Mouse (Mus musculus) liver, postnatal 0 days (tissue): ENCODE results near the gene Skint6. TPM values are rescaled to one million over a fixed set of nuclear protein-coding genes. Genes with fewer than 3 reads are reported as not detected.
"Not testable (repeated sequence)": the region's sequence is repeated elsewhere in the genome, so short reads cannot be mapped to it uniquely, and the experiment has no call there.

Experiments used
- ATAC-seq: fragments of 200-750 bp; cut with Nextera tagmentation; 2 replicates; pipeline ENCODE4 v1.8.0; 2017; ENCODE audit warnings: mild to moderate bottlenecking, moderate library complexity
- DNase-seq: peaks from one replicate; pipeline ENCODE4 v3.0.0-alpha.2; 2016
- H3K27ac ChIP-seq: fragments of 300-500 bp; sonication (generic); 2 replicates; pipeline ENCODE4 v1.5.1; 2014; ENCODE audit warnings: antibody characterized with exemption, moderate library complexity, mild to moderate bottlenecking, low read depth
- H3K27me3 ChIP-seq: fragments of 300-500 bp; sonication (generic); 2 replicates; pipeline ENCODE4 v1.6.1; 2014; ENCODE audit warnings: low read length, control low read depth, mixed read lengths; ENCODE audit not compliant: insufficient read depth
- H3K36me3 ChIP-seq: fragments of 300-500 bp; sonication (generic); replicated peaks from 2 replicates; pipeline ENCODE4 v1.6.1; 2014; ENCODE audit warnings: mild to moderate bottlenecking, control low read depth, low read length, moderate library complexity, mixed read lengths; ENCODE audit not compliant: insufficient read depth
- H3K4me1 ChIP-seq: fragments of 300-500 bp; sonication (generic); 2 replicates; pipeline ENCODE4 v1.6.1; 2014; ENCODE audit warnings: antibody characterized with exemption, mild to moderate bottlenecking, control low read depth; ENCODE audit not compliant: insufficient read depth
- H3K4me2 ChIP-seq: fragments of 300-500 bp; sonication (generic); 2 replicates; pipeline ENCODE4 v1.6.1; 2014; ENCODE audit warnings: low read depth, mild to moderate bottlenecking, low read length, moderate library complexity, mixed read lengths
- H3K4me3 ChIP-seq: fragments of 300-500 bp; sonication (generic); 2 replicates; pipeline ENCODE4 v1.5.1; 2014; ENCODE audit warnings: low read depth, low read length
- H3K9ac ChIP-seq: fragments of 300-500 bp; sonication (generic); replicated peaks from 2 replicates; pipeline ENCODE4 v1.6.1; 2014; ENCODE audit warnings: mild to moderate bottlenecking, moderate library complexity
- H3K9me3 ChIP-seq: fragments of 300-500 bp; sonication (generic); 2 replicates; pipeline ENCODE4 v1.6.1; 2016; ENCODE audit warnings: mild to moderate bottlenecking, control low read depth, low read length, mixed read lengths
- CTCF ChIP-seq: sonication (generic); IDR thresholded peaks from 2 replicates; pipeline ENCODE4 v1.5.1; 2016; ENCODE audit warnings: antibody characterized with exemption, low read depth
- EP300 ChIP-seq: IDR thresholded peaks from 2 replicates; pipeline ENCODE4 v1.6.1; 2016; ENCODE audit warnings: antibody characterized with exemption, low read depth, mild to moderate bottlenecking
- WGBS: fragments of 180-500 bp; shearing (Covaris S2); extraction: QIAGEN DNeasy Blood & Tissue Kit; methylation state at CpG from one replicate; pipeline ENCODE4 v1.1.7; 2014; ENCODE audit not compliant: insufficient replicate concordance; 5-methylcytosine and 5-hydroxymethylcytosine counted together
- polyA plus RNA-seq: library from polyadenylated mRNA; unstranded; fragments of >200 nt; fragmentation: Nextera tagmentation; extraction: Ambion mirVana; gene quantifications from 2 replicates; pipeline ENCODE4 v1.2.1, GENCODE M21; 2015

Gene Skint6
- polyA plus RNA-seq = not detected in 2 replicates

DNA sequence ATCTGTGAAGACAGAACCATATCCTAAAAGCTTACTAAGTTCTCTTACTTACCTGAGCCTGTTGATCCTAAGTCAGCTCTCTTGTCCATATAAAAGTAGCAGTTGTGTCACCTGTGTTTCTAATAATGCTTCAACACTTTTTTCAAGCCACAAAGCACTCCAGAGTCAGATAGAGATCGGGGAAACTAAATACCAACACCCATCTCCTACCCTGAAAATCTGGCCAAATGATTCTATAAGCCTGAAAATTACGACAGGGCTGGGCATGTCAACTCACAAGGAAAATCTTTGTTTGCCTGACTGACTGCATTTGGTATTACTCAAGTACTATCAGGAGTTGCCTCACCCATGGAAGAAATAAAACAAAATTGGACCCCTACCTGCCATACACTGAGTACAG, at the start of gene Skint6:
TSS of gene Skint6 (minus strand) at position 101 of the 400 bp plus-strand sequence.
- ATAC-seq = no peak
- Histone ChIP-seq H3K9me3 (no peaks in the 10 kb centered on the region), H3K4me1 (no peaks in the 10 kb centered on the region), H3K27ac (no peak within 1 kb of the TSS), H3K36me3 (no peaks in the 10 kb centered on the region), H3K9ac (no peak within 1 kb of the TSS), H3K4me2 (no peak within 1 kb of the TSS), H3K27me3 (no peaks in the 10 kb centered on the region), H3K4me3 (no peak within 1 kb of the TSS)
- TF ChIP-seq EP300 = no peak
- no peak for TF ChIP-seq CTCF
- no peak for DNase-seq
- 52% methylated on average over 2 of the region's 2 CpGs for WGBS

GRCm38 (mm10) chr4:113320911-113321310, 34.1 kb upstream of the Skint6 start:
- WGBS = 74% methylated on average over 1 of the region's 1 CpGs
- no peak overlapping the region for H3K27ac ChIP-seq
- no peak overlapping the region for H3K9ac ChIP-seq
- TF ChIP-seq CTCF (no peak), EP300 (no peak)
- no peaks in the 10 kb centered on the region for H3K9me3 ChIP-seq
- ATAC-seq (no peak), DNase-seq (no peak)
- no peaks in the 10 kb centered on the region for H3K4me1 ChIP-seq
- H3K4me2 ChIP-seq = no peak overlapping the region
- no peaks in the 10 kb centered on the region for H3K36me3 ChIP-seq
- H3K27me3 ChIP-seq = no peaks in the 10 kb centered on the region
- no peak overlapping the region for H3K4me3 ChIP-seq

DNA sequence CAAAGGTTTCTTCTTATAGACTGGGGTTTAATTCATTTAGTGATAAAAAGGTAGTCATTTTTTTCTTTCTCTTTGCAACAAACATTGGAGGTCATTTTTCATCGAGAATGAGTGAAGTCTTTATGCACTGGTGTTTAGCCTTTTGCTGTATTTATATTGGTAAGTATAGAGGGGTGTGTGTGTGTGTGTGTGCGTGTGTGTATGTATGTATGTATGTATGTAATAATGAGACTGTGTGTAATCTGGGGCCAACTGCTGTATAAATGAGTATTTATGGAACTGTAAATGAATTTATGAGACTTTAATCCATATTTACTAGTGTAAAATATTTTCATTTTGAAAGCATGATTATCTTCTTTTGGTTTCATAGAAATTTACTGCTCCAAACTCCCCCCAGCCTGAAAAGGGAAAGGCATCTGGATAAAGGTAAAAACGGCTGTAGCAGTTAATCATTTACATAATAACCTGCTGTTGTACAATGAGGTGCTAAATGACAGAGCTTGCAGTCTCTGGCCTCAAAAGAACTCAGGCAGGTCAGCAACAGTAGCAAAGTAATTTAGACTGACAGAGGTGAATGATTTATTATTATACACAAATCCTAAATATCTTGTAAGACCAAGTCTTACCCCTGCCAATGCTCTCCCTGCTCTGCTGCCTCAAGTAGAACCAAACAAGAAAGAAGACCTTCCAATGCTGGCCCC, 15.2 kb upstream of the Skint6 start:
- no peaks in the 10 kb centered on the region for H3K27me3 ChIP-seq
- no peak overlapping the region for H3K27ac ChIP-seq
- no peak for DNase-seq
- H3K9ac ChIP-seq = no peak overlapping the region
- no peaks in the 10 kb centered on the region for H3K4me1 ChIP-seq
- no peaks in the 10 kb centered on the region for H3K9me3 ChIP-seq
- TF ChIP-seq CTCF (no peak), EP300 (no peak)
- WGBS = 45% methylated on average over 3 of the region's 3 CpGs
- ATAC-seq = no peak
- no peaks in the 10 kb centered on the region for H3K36me3 ChIP-seq
- H3K4me3 ChIP-seq = no peak overlapping the region
- H3K4me2 ChIP-seq = no peak overlapping the region

GRCm38 (mm10) chr4:113263363-113264060, 23.3 kb downstream of the Skint6 start:
- ATAC-seq (peak; percentile 54), DNase-seq (no peak)

GRCm38 (mm10) chr4:113245808-113246207, 41.0 kb downstream of the Skint6 start:
- H3K9me3 ChIP-seq = no peaks in the 10 kb centered on the region; the same call in 1 of the 2 replicates
- no peaks in the 10 kb centered on the region for H3K4me1 ChIP-seq
- TF ChIP-seq CTCF (no peak), EP300 (no peak)
- H3K4me3 ChIP-seq = no peak overlapping the region
- DNase-seq (no peak), ATAC-seq (no peak)
- no peak overlapping the region for H3K9ac ChIP-seq
- H3K27me3 ChIP-seq = no peaks in the 10 kb centered on the region
- no peaks in the 10 kb centered on the region for H3K36me3 ChIP-seq
- no peak overlapping the region for H3K4me2 ChIP-seq
- H3K27ac ChIP-seq = no peak overlapping the region

More at GRCm38 (mm10) chr4:113263363-113264060, 23.3 kb downstream of the Skint6 start:
- H3K9ac ChIP-seq = no peak overlapping the region
- H3K4me1 ChIP-seq = no peaks in the 10 kb centered on the region
- H3K36me3 ChIP-seq = no peaks in the 10 kb centered on the region
- H3K4me3 ChIP-seq = no peak overlapping the region
- no peaks in the 10 kb centered on the region for H3K9me3 ChIP-seq
- H3K4me2 ChIP-seq = no peak overlapping the region
- H3K27ac ChIP-seq = no peak overlapping the region
- TF ChIP-seq EP300 = no peak
- WGBS = 65% methylated on average over 1 of the region's 1 CpGs
- no peaks in the 10 kb centered on the region for H3K27me3 ChIP-seq

DNA sequence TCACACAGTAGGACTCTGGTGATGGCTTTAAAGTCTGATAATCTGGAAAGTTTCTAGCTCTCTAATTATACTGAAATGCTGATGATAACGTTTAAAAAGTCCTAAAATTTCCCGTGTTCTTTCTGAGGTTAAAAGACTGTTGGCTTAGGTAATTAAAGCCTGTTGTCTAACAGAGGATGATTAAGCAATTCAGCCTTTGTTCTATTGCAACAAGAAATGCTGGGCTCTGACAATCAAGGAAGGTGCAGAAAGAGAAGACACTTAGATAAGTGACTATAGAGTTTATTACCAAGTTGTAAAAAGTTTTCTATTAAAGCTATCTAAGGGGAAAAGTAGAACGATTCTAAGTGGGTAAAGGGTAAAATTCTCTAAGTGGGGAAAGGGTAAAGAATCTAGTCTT, 219.2 kb downstream of the Skint6 start:
- Histone ChIP-seq H3K4me2 (no peak overlapping the region), H3K4me1 (no peaks in the 10 kb centered on the region), H3K27me3 (no peaks in the 10 kb centered on the region), H3K4me3 (no peak overlapping the region), H3K27ac (no peak overlapping the region), H3K9ac (no peak overlapping the region), H3K36me3 (no peaks in the 10 kb centered on the region), H3K9me3 (no peaks in the 10 kb centered on the region)
- ATAC-seq (no peak), DNase-seq (no peak)
- TF ChIP-seq EP300 (no peak), CTCF (no peak)
- WGBS = 54% methylated on average over 3 of the region's 3 CpGs

- H3K4me1 ChIP-seq, H3K9me3 ChIP-seq, H3K4me2 ChIP-seq, H3K27me3 ChIP-seq, H3K4me3 ChIP-seq, DNase-seq, H3K9ac ChIP-seq, H3K36me3 ChIP-seq, H3K27ac ChIP-seq: not testable (repeated sequence)
- WGBS = 38% methylated on average over 21 of the region's 22 CpGs
- ATAC-seq = peak; percentile 40; the same call in 1 of the 2 replicates
Measured at GRCm38 (mm10) chr4:112979160-112979559, 307.6 kb downstream of the Skint6 start.
